Mouse (Mus musculus): Measurements from ENCODE around the gene Cfhr2. TPM values are rescaled to one million over a fixed set of nuclear protein-coding genes. Genes with fewer than 3 reads are reported as not detected.
"Not testable (repeated sequence)": the region's sequence is repeated elsewhere in the genome, so short reads cannot be mapped to it uniquely, and the experiment has no call there.

The Cfhr2 gene
- under 1 TPM in 1 of 2 experiments, not detected in 1; 0.55 TPM for total RNA-seq (2021)
- long read RNA-seq, experiment 1 = 0 reads
- long read RNA-seq, experiment 2 = 0 reads

DNA sequence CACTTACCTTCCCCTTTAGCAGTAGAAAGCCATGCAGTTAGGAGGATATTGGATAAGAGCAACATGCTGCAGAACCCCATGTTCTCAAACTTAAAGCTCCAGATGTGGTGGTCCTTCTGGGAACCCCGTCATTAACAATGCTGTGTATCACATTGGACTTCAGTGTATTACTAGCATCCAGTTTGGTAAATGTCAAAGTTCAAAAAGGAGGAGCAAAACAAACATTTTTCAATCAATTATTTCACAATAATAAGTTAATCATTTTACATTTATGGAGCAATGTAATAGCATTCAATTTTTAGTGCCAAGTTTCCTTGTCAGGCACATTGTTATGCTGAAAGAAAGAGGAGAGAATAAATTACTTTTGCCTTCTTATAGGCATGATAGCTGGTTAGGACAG, at the start of gene Cfhr2:
Gene Cfhr2 (minus strand): TSS at position 155 of the 400 bp plus-strand sequence.
- intact Hi-C loops (cut with DNase I) = no loop called here

DNA sequence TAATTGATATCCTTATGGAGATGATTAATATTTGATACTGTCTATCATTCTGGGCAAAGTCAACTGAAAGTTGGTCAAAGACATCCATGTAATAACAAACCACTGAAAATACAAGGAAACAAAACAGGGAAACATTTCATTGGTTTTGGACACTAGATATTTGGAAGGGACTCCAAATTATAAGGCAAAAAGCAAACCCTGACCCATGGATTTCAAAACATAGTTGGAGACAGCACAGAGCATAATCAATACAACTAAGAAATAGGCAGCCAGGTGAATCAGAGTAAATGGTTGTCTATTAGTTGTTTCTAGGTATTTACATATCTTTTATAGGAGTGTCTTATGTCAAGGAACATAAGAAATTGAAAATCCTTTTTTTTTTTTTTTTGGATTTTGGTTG, 5.2 kb upstream of the Cfhr2 start:
- no peak for DNase-seq (ENCODE audit: low spot score in 2 of 2)
- intact Hi-C loops (cut with DNase I) = no loop called here

More for the DNA sequence above, at the start of gene Cfhr2:
- DNase-seq (ENCODE audit: low spot score in 2 of 2) = no peak

DNA sequence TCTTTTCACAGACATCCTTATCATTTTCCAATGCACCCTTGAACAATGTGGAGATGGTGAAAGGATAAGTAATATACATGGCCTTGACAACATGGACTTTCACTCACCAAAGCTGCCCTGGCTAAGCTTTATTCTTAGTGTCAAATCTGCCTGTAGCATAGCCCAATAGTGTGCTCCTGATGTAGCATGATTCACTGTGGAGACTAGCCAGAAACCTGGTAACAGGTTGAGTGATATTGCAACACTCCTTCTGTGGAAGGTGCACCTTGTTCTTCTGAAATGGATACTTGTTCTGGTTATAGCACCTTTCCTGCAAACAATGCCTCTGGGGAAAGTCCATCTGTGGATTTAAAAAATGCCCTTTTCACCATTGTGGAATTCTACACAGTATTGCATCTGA, 1.7 kb upstream of the Cfhr2 start:
- no peak for DNase-seq (ENCODE audit: low spot score in 2 of 2)
- intact Hi-C loops (cut with DNase I) = no loop called here

DNA sequence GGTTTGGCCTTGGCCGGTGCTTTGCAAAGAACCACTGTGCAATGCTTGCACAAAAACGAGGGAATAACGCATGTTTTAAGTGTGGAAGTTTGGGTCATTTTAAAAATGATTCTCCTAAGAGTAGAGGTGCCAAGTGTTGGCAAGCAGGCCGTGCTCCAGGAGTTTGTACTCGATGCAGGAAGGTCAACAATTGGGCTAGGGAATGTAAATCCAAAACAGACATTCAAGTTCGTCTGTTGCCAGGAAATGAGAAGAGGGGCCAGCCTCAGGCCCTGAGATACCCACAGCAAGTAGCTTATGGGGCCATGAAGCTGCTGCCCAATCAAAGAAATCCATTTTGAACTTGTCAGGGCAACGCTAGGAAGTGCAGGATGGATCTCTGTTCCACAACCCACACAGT, 18.8 kb downstream of the Cfhr2 start:
- intact Hi-C loops (cut with DNase I) = no loop called here
- no peak for DNase-seq (ENCODE audit: low spot score in 2 of 2)

DNA sequence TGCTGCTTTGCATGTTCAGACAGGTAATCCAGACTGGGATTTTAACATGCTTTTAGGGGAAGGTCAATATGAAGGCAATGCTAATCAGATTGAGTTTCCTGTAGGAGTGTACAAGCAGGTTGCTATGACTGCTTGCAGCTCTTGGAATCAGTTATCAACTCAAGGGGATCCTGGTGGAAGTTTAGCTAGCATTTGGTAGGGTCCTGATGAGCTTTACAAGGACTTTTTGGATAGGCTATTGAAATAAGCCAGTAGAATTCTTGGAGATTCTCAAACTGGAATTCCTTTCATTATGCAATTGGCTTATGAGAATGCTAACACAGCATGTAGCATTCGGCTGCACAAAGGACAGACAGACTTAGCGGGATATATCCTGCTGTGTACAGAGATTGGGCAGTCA, 19.2 kb downstream of the Cfhr2 start:
- intact Hi-C loops (cut with DNase I) = no loop called here

DNA sequence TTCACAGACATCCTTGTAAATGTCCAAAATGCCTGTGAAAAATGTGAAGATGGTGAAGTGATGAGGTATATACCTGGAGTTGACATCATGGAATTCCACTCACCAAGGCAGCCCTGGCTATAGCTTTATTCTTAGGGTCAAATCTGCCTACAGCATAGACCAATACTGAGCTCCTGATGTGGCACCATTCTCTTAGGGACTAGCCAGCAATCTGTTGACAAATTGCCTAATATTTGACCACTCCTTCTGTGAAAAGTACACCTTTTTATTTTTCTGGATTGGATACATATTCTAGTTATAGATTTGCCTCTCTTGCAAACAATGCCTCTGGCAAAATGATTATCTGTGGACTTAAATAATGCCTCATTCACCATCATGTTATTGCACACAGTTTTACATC, 49.9 kb downstream of the Cfhr2 start:
- DNase-seq (ENCODE audit: low spot score in 2 of 2) = no peak
- intact Hi-C loops (cut with DNase I) = no loop called here

More for the DNA sequence above, 19.2 kb downstream of the Cfhr2 start:
- DNase-seq (ENCODE audit: low spot score in 2 of 2) = no peak

DNA sequence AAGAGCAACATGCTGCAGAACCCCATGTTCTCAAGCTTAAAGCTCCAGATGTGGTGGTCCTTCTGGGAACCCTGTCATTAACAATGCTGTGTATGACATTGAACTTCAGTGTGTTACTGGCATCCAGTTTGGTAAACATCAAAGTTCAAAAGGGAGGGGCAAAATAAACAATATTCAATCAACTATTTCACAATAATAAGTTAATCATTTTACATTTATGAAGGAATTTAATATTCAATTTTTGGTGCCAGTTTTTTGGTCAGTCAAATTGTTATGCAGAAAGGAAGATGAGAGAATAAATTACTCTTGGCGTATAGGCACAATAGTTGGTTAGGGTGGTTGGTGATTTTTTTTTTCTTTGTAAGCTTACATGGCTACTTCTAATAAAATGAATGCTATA, 77.4 kb downstream of the Cfhr2 start, which contains the start of gene Gm4788:
Gene Gm4788 (minus strand): TSS at position 101 of the 400 bp plus-strand sequence.
- DNase-seq (ENCODE audit: low spot score in 2 of 2) = no peak
- intact Hi-C loops (cut with DNase I) = loop anchor here (10.0 kb wide), 1 partner anchor 106 kb away; no protein-coding TSS in a partner anchor

DNA sequence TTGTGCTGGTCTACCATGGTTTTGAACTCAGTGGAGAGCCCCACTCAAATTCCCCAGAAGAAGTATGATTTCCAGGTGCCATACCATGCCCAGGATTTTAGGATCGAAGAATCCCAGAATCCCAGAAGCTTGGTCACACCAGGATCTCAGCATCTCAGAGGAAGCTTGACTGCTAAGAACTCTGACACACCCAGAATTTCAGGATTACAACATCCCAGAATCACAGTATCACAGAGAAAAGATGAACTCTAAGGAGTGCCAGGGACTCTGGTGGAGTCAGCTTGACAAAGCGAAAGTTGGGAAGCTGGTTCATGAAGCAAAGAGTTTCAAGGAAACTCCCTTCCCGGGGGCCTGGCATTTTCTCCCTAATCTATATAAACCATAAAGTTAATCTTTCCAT, 88.6 kb downstream of the Cfhr2 start:
- intact Hi-C loops (cut with DNase I); DNase-seq (ENCODE audit: low spot score in 2 of 2): not testable (repeated sequence)

Other genes with a start within 250 kb of the Cfhr2 start
- under 1 TPM in 1 of 2 experiments, not detected in 1; 0.13 TPM for gene Gm4788, start 77.5 kb downstream of the Cfhr2 start, total RNA-seq (2021)